Mouse (Mus musculus) erythroblast, embryonic 14.5 days (primary cell): Measurements from ENCODE around the gene Nop16. TPM values are rescaled to one million over a fixed set of nuclear protein-coding genes. Genes with fewer than 3 reads are reported as not detected.

Experiments
- H3K27me3 ChIP-seq: 2 replicates; pipeline ENCODE4 v1.6.1; 2012; ENCODE audit warnings: inconsistent platforms; ENCODE audit not compliant: control insufficient read depth
- H3K36me3 ChIP-seq: 2 replicates; pipeline ENCODE4 v1.6.1; 2012; ENCODE audit warnings: mild to moderate bottlenecking, inconsistent platforms; ENCODE audit not compliant: control insufficient read depth
- H3K4me1 ChIP-seq: 2 replicates; pipeline ENCODE4 v1.6.1; 2012; ENCODE audit warnings: inconsistent platforms; ENCODE audit not compliant: control insufficient read depth
- H3K4me3 ChIP-seq: replicated peaks from 2 replicates; pipeline ENCODE3; 2012; ENCODE audit warnings: moderate library complexity, mild to moderate bottlenecking, inconsistent platforms
- H3K9me3 ChIP-seq: 2 replicates; pipeline ENCODE4 v1.6.1; 2012; ENCODE audit warnings: low read length, inconsistent platforms, mixed read lengths; ENCODE audit not compliant: control insufficient read depth
- GATA1 ChIP-seq: IDR thresholded peaks from 2 replicates; pipeline ENCODE4 v1.6.1; 2012; ENCODE audit warnings: low read length, inconsistent platforms, mixed read lengths
- TAL1 ChIP-seq: IDR thresholded peaks from 3 replicates; pipeline ENCODE4 v1.6.1; 2012; ENCODE audit warnings: low read length, inconsistent platforms, mixed read lengths
- polyA plus RNA-seq: library from polyadenylated mRNA; stranded (reverse); fragments of >175 nt; gene quantifications from 2 replicates; pipeline ENCODE4 v1.2.3, GENCODE M21; 2012

Gene Nop16
- polyA plus RNA-seq, 1 experiment, result 1.7 TPM

DNA sequence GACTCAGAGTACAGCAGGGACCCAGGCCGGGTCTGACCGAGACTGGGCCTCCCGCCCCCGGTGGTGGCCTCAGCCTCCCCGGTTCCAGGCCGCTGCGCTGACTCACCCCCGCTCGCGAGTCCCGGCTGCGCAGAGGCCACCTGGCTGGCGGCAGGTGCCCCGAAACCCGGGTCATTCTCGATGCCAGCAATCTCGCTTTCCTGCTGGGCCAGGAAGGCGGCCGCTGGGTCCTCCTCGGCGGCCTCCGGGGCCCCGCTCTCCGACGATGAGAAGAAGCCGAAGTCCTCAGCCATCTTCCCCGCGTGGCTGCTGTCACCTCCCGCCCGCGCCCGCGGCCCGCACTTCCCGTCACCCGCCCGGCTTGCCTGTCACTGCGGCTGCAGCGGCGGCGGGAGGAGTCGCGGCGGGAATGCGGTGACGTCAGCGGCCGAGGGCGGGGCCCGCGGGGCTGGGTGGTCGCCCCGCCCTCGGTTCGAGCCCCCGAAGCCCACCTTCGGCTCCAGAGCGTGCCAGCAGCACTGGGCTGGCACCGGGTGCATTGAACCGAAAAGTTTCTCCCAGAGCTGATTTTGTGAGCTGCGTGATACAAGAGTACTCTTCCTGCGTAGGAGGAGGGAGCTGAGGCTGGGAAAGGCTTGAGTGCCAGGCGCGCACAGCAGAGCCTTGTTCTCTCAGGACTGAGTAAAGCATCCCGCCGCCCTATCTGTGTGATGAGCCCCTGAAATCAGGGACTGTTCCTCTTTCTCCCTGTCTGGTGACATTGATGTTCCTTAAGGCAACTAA lies 21.3 kb upstream of the Nop16 start, which contains the start of gene Cltb:
TSS of gene Cltb (minus strand) at position 373 of the 783 bp plus-strand sequence.
- Histone ChIP-seq H3K36me3 (peaks cover 22% of the 10 kb centered on the region), H3K27me3 (no peaks in the 10 kb centered on the region), H3K4me3 (peak within 1 kb of the TSS; percentile 92), H3K9me3 (no peaks in the 10 kb centered on the region), H3K4me1 (peaks cover 54% of the 10 kb centered on the region)
- TF ChIP-seq TAL1 (no peak), GATA1 (no peak)

DNA sequence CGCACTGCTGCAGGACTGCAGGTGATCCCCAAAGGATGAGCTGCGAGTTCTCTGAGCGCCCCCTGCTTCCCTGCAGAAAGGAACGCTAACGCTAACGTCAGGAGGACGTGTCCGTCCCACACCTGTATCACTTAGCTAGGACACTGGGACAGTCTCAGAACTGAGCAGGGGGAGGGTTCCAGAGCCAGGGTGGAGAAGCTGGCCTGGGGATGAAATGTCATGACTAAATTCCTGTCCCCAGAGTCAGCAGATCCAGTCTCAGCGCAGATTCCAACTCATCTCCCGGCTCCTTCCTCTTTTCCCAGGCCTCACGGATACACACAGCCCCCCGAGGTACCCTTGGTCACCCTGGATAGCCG lies 20.7 kb upstream of the Nop16 start:
- Histone ChIP-seq H3K36me3 (peaks cover 28% of the 10 kb centered on the region), H3K27me3 (no peaks in the 10 kb centered on the region), H3K4me3 (peak overlapping the region; percentile 92), H3K4me1 (peaks cover 54% of the 10 kb centered on the region), H3K9me3 (no peaks in the 10 kb centered on the region)
- no peak for TF ChIP-seq TAL1
- TF ChIP-seq GATA1, result no peak

DNA sequence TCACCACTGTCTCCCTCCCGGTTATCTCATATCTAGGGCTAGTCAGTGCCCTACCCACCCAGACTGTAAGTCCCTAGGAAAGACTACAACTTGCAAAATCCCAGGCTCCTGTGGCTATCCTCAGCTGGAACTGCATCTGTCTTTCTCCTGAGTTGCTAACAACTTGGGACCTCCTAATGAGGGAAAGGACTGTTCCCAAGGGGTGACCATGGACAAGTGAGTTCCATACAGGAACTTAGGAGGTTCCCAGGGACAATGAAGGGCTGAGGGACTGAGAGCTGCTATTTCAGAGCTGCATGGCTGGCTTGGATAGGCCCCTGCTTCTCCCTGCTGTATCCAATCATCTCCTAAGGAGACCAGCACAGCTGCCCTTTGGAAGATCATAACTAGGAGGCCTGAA lies 19.4 kb upstream of the Nop16 start:
- Histone ChIP-seq H3K4me3 (peak overlapping the region; percentile 92), H3K36me3 (peaks cover 41% of the 10 kb centered on the region), H3K27me3 (no peaks in the 10 kb centered on the region), H3K4me1 (peaks cover 54% of the 10 kb centered on the region), H3K9me3 (no peaks in the 10 kb centered on the region)
- TF ChIP-seq TAL1 (no peak), GATA1 (no peak)

DNA sequence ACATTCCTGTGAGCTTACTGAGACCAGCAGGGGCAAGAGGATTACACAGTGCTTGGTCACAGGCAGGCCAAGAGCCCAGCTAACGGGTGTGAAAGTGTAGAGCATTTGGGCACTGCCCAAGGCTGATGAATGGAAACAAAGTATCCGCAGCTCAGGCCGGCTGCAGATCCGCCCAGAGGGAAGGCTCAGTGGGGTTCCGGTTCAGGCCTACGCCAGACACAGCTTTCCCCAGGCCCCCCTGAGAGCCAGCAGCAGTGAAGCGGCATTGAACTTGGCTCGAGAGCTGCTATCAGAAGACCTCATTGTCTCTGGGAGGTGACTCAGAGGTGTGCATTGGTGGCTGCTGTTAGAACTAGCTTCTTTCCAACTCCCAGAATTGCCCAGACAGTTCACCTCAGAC lies 18.8 kb upstream of the Nop16 start:
- H3K4me3 ChIP-seq, result peak overlapping the region; percentile 92
- H3K27me3 ChIP-seq, result no peaks in the 10 kb centered on the region
- H3K9me3 ChIP-seq, result no peaks in the 10 kb centered on the region
- H3K36me3 ChIP-seq, result peaks cover 47% of the 10 kb centered on the region
- H3K4me1 ChIP-seq, result peaks cover 54% of the 10 kb centered on the region
- no peak for TF ChIP-seq TAL1

DNA sequence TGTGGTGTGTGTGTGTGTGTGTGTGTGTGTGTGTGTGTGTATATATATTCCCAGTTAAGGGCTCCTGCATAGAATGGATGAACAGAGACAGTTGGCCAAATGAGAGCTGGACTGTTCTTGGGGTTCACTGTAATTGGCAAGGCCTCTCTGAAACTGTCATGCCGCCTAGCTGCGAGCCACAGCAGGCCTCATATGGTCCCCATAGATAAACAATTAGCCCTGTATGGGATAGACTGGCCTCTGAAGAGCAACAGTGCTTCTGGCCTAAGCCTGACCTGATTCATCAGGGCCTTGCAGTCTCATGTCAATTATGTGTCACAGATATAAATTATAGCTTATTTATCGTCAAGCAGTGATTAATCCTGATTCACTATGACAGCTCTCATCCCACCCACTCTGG lies 18.1 kb upstream of the Nop16 start:
- Histone ChIP-seq H3K36me3 (peaks cover 54% of the 10 kb centered on the region), H3K27me3 (no peaks in the 10 kb centered on the region), H3K4me3 (peak overlapping the region; percentile 92), H3K4me1 (peaks cover 54% of the 10 kb centered on the region), H3K9me3 (no peaks in the 10 kb centered on the region)
- TF ChIP-seq TAL1, result peak; percentile 57; the same call in 2 of the 3 replicates
- peak; percentile 58 for TF ChIP-seq GATA1

DNA sequence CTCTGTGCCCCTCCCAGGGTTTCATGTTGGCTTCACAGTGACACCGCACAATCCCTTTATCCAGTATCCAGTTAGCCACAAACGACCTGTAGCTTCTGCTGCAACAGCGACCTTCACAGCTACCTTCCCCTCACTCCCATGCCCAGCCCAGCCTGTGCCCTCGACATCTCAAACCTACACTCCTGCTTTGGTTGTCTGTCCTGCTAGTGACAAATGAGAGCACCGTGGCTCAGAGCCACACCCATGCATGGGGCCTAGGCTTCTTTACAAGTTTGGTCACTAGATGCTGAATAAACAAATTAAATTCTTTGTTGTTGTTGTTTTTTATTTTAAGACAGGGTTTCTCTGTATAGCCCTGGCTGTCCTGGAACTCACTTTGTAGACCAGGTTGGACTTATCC lies 17.3 kb upstream of the Nop16 start:
- H3K9me3 ChIP-seq, result no peaks in the 10 kb centered on the region
- H3K4me3 ChIP-seq, result peak overlapping the region; percentile 47
- H3K4me1 ChIP-seq, result peaks cover 54% of the 10 kb centered on the region
- TF ChIP-seq TAL1, result no peak
- H3K36me3 ChIP-seq, result peaks cover 62% of the 10 kb centered on the region
- H3K27me3 ChIP-seq, result no peaks in the 10 kb centered on the region

DNA sequence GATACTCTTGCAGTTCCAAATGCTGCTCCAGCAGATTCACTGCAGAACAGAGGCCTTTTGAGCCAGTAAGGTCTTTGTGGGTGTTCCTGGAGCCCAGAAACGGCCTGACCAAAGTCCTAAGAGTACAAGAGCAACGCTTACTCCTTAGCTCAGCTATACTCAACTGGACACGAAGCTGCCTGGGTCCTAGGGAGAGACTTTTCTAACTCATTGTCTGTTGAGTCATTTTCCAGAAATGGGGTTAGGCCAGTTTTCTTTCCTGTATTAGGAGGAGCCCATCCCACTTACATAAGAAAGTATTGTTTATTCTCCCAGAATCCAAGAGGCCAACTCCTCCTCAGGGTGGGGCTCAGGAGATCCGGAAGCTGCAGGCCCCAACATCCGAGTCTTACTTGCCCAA lies 15.5 kb upstream of the Nop16 start:
- peaks cover 78% of the 10 kb centered on the region for H3K36me3 ChIP-seq
- TF ChIP-seq TAL1 (no peak), GATA1 (no peak)
- peaks cover 41% of the 10 kb centered on the region for H3K4me1 ChIP-seq
- H3K4me3 ChIP-seq, result no peak overlapping the region
- H3K27me3 ChIP-seq, result no peaks in the 10 kb centered on the region
- no peaks in the 10 kb centered on the region for H3K9me3 ChIP-seq

DNA sequence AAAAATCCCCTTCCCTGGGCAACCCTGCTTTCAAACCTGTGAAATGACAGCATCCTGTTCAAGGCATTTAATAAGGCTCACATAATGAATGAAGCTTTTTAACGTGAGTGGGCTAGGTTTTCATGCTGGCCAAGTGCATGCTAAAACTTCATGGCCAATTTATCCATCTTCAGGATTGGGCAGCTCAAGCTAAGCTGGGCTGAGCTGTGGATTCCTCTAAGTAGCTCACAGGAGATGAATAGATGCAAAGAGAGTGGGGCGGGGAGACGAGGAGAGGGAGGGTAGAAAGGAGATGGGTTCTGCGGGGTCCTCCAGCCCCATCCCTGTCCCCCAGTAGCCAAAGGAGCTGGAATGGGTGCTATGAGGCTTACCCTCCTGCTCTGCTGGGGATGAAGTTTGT lies 14.3 kb upstream of the Nop16 start:
- Histone ChIP-seq H3K36me3 (peaks cover 85% of the 10 kb centered on the region), H3K4me1 (peaks cover 29% of the 10 kb centered on the region), H3K9me3 (peaks cover 2% of the 10 kb centered on the region; the same call in 1 of the 2 replicates), H3K4me3 (no peak overlapping the region), H3K27me3 (no peaks in the 10 kb centered on the region)
- TF ChIP-seq TAL1 (no peak), GATA1 (no peak)

DNA sequence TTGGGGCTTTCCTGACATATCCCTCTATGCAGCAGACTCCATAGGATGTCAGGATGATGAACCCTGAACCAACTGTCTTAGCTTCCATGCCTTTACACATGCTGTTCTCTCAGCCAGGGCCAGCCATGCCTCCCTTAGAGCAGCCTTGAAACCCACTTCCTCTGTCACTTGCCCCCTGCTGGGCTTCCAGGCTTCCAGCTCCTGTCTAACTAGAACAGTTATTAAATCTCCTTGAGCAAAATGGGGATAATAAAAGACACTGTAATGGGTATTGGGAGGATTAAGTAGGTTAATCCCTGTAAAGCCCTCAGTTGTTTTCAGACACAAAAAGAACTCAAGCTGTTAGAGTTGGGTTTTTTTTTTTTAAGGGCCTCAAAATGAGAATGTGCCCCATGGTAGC lies 13.6 kb upstream of the Nop16 start:
- Histone ChIP-seq H3K27me3 (no peaks in the 10 kb centered on the region), H3K4me1 (peaks cover 22% of the 10 kb centered on the region), H3K9me3 (peaks cover 2% of the 10 kb centered on the region; the same call in 1 of the 2 replicates), H3K36me3 (peaks cover 86% of the 10 kb centered on the region), H3K4me3 (no peak overlapping the region)
- no peak for TF ChIP-seq TAL1
- TF ChIP-seq GATA1, result no peak
